Mouse (Mus musculus) lung, postnatal 10 days (tissue): Measurements from ENCODE around the gene Stc2.

Experiments
- DNase-seq: peaks from one replicate; pipeline ENCODE4 v3.0.0; 2021

The Stc2 gene

DNA sequence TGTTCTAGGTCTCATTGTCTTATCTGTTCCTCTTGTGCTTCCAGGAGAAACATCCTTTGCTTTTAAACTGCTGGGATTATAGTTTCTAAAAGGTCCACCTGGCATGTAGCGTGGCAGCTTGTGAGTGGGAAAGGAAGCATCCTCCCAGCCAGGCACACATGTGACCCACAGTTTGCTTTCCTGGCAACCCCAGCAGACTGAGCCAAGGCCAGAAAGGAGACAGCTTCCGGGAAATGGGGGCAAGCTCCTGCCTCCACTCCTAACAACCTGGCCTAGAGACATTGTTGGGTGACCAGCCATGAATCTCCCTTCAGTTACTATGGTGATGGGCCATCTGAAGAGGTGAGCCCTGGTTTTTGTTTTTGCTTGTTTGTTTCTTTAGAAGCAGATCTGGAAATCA, 3.9 kb downstream of the Stc2 start:
- DNase-seq: no peak

DNA sequence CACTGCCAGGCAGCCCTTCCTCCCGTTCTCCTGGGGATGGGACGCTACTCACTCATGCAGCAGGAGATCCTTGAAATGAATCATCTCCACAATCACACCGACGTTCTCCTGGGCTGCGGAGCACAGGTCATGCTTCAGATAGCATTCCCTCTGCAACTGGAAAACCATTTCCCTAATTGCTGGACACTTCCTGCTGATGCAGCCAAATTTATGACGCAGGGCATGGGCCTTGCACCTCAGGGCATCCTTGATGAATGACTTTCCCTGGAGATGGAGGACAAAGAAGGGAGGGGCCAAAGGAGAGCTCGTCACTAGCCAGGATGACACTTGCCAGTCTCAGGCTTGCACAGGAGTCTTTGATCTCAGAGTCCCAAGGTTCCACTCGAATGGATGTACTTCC, 4.6 kb downstream of the Stc2 start:
- no peak for DNase-seq

DNA sequence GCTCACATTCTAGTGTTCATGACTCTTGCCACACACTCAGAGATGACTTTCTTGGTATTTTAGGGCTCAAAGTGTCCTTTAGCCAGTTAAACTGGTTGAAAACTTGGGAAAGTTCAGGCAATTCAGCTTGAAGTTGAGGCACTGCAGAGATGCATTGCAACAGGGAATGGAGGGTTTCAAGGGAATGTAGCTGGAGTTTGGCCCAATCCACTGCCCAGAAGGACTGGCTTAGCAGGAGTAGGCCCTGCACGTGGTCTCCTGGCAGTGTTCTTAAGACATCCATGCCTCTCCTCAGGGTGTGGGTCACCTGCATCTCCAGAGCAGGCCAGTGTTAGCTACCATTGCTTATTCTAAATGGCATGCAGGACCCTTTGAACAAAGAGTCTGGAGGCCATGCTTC, 7.0 kb downstream of the Stc2 start:
- no peak for DNase-seq

- peak; percentile 50 for DNase-seq
These were observed 7.5 kb downstream of the Stc2 start for GRCm38 (mm10) chr11:31362330-31362729.

- no peak for DNase-seq
These were observed 8.8 kb downstream of the Stc2 start for GRCm38 (mm10) chr11:31361047-31361446.

GRCm38 (mm10) chr11:31359283-31359902, 10.5 kb downstream of the Stc2 start:
- no peak for DNase-seq

DNA sequence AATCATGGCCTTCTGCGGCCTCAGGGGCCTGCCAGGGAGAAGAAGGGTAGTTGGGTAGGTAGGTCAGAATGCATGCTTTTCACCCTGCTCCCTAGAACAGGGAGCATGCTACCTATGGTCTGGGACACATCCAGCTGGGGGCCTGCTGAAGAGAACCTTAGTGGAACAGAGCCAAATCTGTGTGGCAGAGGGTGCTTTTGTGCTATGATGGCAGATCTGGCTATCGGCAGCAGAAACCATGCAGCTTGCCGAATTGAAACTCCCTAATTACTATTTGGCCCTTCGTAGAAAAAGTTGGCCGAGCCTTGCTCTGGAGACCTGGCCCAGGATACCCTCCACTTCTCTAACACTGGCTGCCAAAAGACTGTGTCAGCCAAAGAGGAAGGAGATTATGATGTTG, 11.4 kb downstream of the Stc2 start:
- no peak for DNase-seq

DNA sequence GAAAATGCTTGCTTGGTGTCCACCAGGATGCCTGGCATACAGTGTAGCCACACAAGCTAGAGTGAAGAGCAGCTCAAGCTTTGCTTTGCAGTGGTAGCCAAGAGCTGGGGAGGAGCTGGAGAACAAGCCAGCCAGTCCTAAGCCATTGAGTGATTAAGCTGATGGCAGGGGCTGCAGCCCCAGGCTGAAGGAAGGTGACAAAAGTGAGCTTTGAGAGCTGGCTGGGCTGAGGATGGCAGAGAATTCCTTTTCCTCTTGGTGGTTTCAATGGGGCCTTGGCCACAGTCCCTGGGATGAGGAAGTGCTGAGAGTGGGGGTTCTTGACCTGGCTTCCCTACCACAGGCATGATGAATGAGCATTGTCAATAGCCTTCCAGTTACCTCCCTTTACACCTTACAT, 13.0 kb downstream of the Stc2 start:
- no peak for DNase-seq

DNA sequence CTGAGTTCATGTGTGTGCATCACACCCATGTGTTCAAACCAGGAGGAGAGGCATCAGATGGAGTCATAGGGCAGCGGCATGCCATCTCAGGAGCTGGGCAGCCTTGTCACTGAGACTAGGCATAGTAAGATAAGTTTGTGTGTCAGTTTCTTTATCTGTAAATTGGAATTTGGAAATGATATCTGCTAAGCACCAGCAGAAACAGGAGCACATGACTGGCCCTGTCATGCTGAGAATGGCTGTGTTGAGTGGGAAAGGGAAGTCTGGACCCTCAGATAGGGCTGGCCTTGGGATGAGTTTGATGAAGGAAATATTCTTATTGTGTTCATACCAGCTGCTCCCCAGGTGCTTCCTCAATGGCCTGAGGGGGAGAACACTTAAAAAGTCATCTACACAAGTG, 14.1 kb downstream of the Stc2 start:
- DNase-seq: no peak

- DNase-seq: no peak
These were observed 15.4 kb downstream of the Stc2 start for GRCm38 (mm10) chr11:31354514-31354913.
